Mouse (Mus musculus): Measurements from ENCODE around the gene Tm4sf5. TPM values are rescaled to one million over a fixed set of nuclear protein-coding genes. Genes with fewer than 3 reads are reported as not detected.

Tm4sf5 gene
- polyA plus RNA-seq, 1 experiment from 2014 or later = 1.4 TPM

- ATAC-seq (ENCODE audit: insufficient number of reproducible peaks, insufficient read depth, low FRiP score, low TSS enrichment, low read depth) = no peak
- no peak overlapping the region for H3K4me3 ChIP-seq (replicated peaks)
- no peaks in the 10 kb centered on the region for H3K36me3 ChIP-seq
- H3K27ac ChIP-seq = no peak overlapping the region
- no peak overlapping the region for H3K9ac ChIP-seq (replicated peaks)
- H3K9me3 ChIP-seq = no peaks in the 10 kb centered on the region
- no peak overlapping the region for H3K4me2 ChIP-seq
- no peaks in the 10 kb centered on the region; the same call in 1 of the 2 replicates for H3K27me3 ChIP-seq
- WGBS = 68% methylated on average over 12 of the region's 12 CpGs
- no peaks in the 10 kb centered on the region for H3K4me1 ChIP-seq (replicated peaks)
Measured at GRCm38 (mm10) chr11:70474872-70475534, 30.0 kb upstream of the Tm4sf5 start.

DNA sequence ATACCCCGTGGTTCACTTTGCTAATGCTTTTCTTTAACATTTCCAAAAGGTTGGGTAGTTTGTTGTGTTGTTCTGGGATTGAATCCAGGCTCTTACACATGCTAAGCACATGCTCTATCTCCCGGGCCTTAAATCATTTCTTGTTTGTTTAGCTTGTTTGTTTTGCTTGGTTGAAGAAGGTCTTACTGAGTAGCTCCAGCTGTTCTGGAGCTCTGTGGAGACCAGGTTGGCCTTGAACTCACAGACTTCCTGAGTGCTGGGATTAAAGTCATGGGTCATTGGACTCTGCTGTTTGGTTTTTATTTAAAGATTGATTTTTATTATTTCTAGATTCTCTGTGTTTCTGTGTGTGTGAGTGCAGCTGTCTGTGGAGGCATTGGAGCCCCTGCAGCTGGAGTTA, 19.5 kb upstream of the Tm4sf5 start:
- Histone ChIP-seq H3K9ac (replicated peaks) (no peak overlapping the region), H3K36me3 (no peaks in the 10 kb centered on the region), H3K4me3 (replicated peaks) (no peak overlapping the region), H3K9me3 (no peaks in the 10 kb centered on the region), H3K27ac (no peak overlapping the region), H3K27me3 (no peaks in the 10 kb centered on the region), H3K4me2 (no peak overlapping the region), H3K4me1 (replicated peaks) (no peaks in the 10 kb centered on the region)
- no peak for ATAC-seq (ENCODE audit: insufficient number of reproducible peaks, insufficient read depth, low FRiP score, low TSS enrichment, low read depth)
- 69% methylated on average over 2 of the region's 2 CpGs for WGBS

DNA sequence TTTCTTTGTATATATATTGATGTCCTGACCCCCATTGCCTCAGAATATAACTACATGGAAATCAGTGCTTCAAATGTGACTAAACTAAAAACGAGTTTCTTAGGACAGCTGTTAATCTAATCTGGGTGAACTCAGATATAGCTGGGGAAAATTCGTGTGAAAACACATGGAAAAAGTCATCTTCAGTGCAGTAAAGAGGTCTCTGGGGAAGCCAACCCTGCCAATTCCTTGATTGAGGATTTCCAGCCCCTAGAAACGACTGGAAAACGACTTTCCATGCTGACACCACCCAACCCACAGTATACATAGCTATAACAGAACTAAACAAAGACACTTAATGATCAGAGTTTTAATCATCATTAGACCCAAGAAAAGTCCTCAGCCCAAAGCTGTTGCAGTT, 17.2 kb upstream of the Tm4sf5 start:
- H3K27me3 ChIP-seq = no peaks in the 10 kb centered on the region; the same call in 1 of the 2 replicates
- peaks cover 4% of the 10 kb centered on the region; the same call in 1 of the 2 replicates for H3K9me3 ChIP-seq
- H3K9ac ChIP-seq (replicated peaks) = no peak overlapping the region
- 47% methylated on average over 4 of the region's 4 CpGs for WGBS
- no peak for ATAC-seq (ENCODE audit: insufficient number of reproducible peaks, insufficient read depth, low FRiP score, low TSS enrichment, low read depth)
- no peaks in the 10 kb centered on the region for H3K4me1 ChIP-seq (replicated peaks)
- H3K4me3 ChIP-seq (replicated peaks) = no peak overlapping the region
- H3K27ac ChIP-seq = no peak overlapping the region
- no peak overlapping the region for H3K4me2 ChIP-seq
- H3K36me3 ChIP-seq = no peaks in the 10 kb centered on the region

DNA sequence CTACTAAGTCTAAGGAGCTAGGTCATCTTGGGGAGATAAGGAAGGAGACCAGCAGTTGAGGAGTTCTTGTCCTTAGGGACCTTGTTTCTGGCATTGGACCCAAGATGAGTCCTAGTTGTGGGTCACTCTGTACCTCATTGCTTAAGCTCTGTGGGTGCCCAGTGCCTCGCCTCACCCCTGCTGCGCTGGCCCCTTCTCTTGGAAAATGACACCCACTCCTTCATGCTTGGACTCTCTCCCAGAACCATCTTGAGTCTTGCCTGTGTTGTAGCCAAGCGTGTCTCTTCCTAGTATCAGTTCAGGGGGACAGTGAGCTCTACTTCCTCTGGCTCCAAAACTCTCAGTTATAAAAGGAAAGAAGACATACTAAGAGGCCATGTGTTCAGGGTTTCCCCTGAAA, 15.9 kb upstream of the Tm4sf5 start:
- no peak overlapping the region for H3K4me2 ChIP-seq
- no peak overlapping the region for H3K9ac ChIP-seq (replicated peaks)
- no peak for ATAC-seq (ENCODE audit: insufficient number of reproducible peaks, insufficient read depth, low FRiP score, low TSS enrichment, low read depth)
- H3K9me3 ChIP-seq = peaks cover 4% of the 10 kb centered on the region; the same call in 1 of the 2 replicates
- H3K27ac ChIP-seq = no peak overlapping the region
- H3K27me3 ChIP-seq = no peaks in the 10 kb centered on the region; the same call in 1 of the 2 replicates
- 94% methylated on average over 3 of the region's 3 CpGs for WGBS
- H3K4me1 ChIP-seq (replicated peaks) = no peaks in the 10 kb centered on the region
- H3K4me3 ChIP-seq (replicated peaks) = no peak overlapping the region
- H3K36me3 ChIP-seq = no peaks in the 10 kb centered on the region

- Histone ChIP-seq H3K27ac (no peak overlapping the region), H3K36me3 (no peaks in the 10 kb centered on the region), H3K4me1 (replicated peaks) (no peaks in the 10 kb centered on the region), H3K4me3 (replicated peaks) (no peak overlapping the region), H3K9ac (replicated peaks) (no peak overlapping the region), H3K9me3 (peaks cover 4% of the 10 kb centered on the region; the same call in 1 of the 2 replicates), H3K4me2 (no peak overlapping the region), H3K27me3 (no peaks in the 10 kb centered on the region; the same call in 1 of the 2 replicates)
- 86% methylated on average over 6 of the region's 6 CpGs for WGBS
- ATAC-seq (ENCODE audit: insufficient number of reproducible peaks, insufficient read depth, low FRiP score, low TSS enrichment, low read depth) = no peak
Measured at GRCm38 (mm10) chr11:70489684-70490083, 15.4 kb upstream of the Tm4sf5 start.

DNA sequence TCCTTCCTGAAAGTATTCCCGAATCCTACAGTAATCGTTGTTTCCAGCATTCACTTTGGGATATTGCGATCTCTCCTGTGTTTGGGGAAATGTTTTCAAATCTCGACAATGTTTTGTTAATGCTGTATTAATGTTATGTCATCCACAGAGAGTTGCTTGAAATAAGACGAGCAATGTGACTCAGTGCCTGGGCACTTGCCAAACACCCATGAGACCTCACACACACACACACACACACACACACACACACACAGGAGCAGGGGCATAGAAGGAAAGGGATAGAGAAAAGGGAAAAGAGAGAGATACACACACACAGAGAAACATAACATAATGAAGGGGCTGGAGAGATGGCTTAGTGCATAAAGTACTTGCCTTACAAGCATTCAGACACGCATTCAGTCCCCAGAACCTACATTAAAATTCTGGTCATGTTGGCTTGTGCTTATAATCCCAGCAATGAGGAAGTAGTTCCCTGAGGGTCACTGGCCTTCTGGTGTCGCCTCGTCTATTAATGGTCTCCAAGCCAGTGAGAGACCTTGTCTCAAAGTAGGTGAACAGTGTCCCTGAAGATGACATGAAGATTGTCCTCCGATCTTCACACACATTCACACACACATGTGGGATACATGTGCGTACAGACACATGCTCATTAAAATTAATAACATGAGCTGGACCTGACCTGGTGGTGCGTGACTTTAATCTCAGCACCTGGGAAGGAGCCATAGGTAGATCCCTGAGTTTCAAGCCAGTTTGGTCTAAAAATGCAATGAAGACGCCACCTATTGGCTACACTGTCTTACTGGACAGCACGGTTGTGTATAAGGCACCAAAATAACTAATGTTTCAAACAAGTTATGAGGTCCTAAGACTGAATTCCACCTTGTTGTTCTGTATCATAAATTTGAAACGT, 5.2 kb upstream of the Tm4sf5 start:
- Histone ChIP-seq H3K4me2 (no peak overlapping the region), H3K27me3 (no peaks in the 10 kb centered on the region; the same call in 1 of the 2 replicates), H3K9me3 (no peaks in the 10 kb centered on the region), H3K4me1 (replicated peaks) (no peaks in the 10 kb centered on the region), H3K9ac (replicated peaks) (no peak overlapping the region), H3K36me3 (no peaks in the 10 kb centered on the region), H3K4me3 (replicated peaks) (no peak overlapping the region), H3K27ac (no peak overlapping the region)
- no peak for ATAC-seq (ENCODE audit: insufficient number of reproducible peaks, insufficient read depth, low FRiP score, low TSS enrichment, low read depth)
- 75% methylated on average over 14 of the region's 14 CpGs for WGBS

GRCm38 (mm10) chr11:70500476-70500812, 4.6 kb upstream of the Tm4sf5 start:
- H3K4me3 ChIP-seq (replicated peaks) = no peak overlapping the region
- no peak overlapping the region for H3K27ac ChIP-seq
- H3K36me3 ChIP-seq = no peaks in the 10 kb centered on the region
- ATAC-seq (ENCODE audit: insufficient number of reproducible peaks, insufficient read depth, low FRiP score, low TSS enrichment, low read depth) = no peak
- WGBS = 93% methylated on average over 1 of the region's 1 CpGs
- H3K9ac ChIP-seq (replicated peaks) = no peak overlapping the region
- no peak overlapping the region for H3K4me2 ChIP-seq
- no peaks in the 10 kb centered on the region for H3K4me1 ChIP-seq (replicated peaks)
- no peaks in the 10 kb centered on the region for H3K9me3 ChIP-seq
- H3K27me3 ChIP-seq = peaks cover 2% of the 10 kb centered on the region; the same call in 1 of the 2 replicates

DNA sequence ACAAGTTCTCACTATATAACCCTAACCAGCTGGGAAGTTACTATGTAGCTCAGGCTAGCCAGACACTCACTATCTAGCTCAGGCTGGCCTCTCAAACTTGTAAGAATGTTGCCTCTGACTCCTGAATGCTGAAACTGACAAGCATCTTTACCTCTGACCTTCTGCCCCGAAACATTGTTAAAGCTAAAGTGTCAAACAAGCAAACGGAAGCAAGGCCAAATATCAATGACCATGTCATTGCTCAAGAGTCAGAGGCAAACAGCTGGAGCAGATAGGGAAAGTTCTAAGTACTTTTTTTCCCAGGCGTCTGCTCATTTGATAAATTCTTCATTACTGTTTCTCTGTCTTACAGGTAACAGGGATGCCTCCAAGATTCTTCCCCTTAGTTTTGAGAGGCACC, 3.0 kb upstream of the Tm4sf5 start:
- H3K4me3 ChIP-seq (replicated peaks) = no peak overlapping the region
- no peaks in the 10 kb centered on the region for H3K4me1 ChIP-seq (replicated peaks)
- no peak overlapping the region for H3K4me2 ChIP-seq
- ATAC-seq (ENCODE audit: insufficient number of reproducible peaks, insufficient read depth, low FRiP score, low TSS enrichment, low read depth) = no peak
- no peak overlapping the region for H3K27ac ChIP-seq
- no peaks in the 10 kb centered on the region for H3K9me3 ChIP-seq
- no peaks in the 10 kb centered on the region for H3K36me3 ChIP-seq
- 64% methylated on average over 3 of the region's 3 CpGs for WGBS
- H3K27me3 ChIP-seq = peaks cover 5% of the 10 kb centered on the region; the same call in 1 of the 2 replicates
- no peak overlapping the region for H3K9ac ChIP-seq (replicated peaks)

- no peak for ATAC-seq (ENCODE audit: insufficient number of reproducible peaks, insufficient read depth, low FRiP score, low TSS enrichment, low read depth)
- Histone ChIP-seq H3K9ac (replicated peaks) (no peak overlapping the region), H3K4me2 (no peak overlapping the region), H3K4me1 (replicated peaks) (peaks cover 4% of the 10 kb centered on the region; the same call in 1 of the 2 replicates), H3K27ac (no peak overlapping the region), H3K36me3 (no peaks in the 10 kb centered on the region), H3K4me3 (replicated peaks) (no peak overlapping the region), H3K27me3 (peaks cover 13% of the 10 kb centered on the region), H3K9me3 (no peaks in the 10 kb centered on the region)
- 27% methylated on average over 4 of the region's 4 CpGs for WGBS
Measured at GRCm38 (mm10) chr11:70506385-70506784, 1.3 kb downstream of the Tm4sf5 start.

DNA sequence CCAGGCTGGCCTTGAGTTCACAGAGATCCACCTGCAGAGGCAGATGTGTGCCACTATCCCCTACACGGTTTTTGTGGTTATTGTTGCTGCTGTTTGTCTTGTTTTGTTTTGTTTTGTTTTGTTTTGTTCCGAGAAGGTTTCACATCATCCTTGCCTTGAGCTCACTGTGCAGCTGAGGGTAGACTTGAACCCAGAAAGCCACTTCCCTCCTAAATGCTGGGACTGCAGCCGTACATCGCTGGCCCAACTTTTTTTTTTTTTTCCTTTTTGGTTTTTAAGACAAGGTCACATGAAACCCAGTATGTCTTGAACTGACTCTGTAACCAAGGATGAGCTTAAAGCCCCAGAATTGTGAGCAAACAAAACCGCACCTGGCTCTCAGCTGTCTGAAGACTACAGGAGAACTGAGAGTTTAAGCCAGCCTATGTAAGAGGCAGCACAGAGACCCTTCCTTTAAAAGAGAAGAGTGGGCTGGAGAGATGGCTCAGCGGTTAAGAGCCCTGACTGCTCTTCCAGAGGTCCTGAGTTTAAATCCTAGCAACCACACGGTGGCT, 2.0 kb downstream of the Tm4sf5 start:
- H3K4me2 ChIP-seq = no peak overlapping the region
- H3K9ac ChIP-seq (replicated peaks) = no peak overlapping the region
- WGBS = 77% methylated on average over 7 of the region's 7 CpGs
- H3K9me3 ChIP-seq = no peaks in the 10 kb centered on the region
- H3K4me1 ChIP-seq (replicated peaks) = peaks cover 4% of the 10 kb centered on the region; the same call in 1 of the 2 replicates
- no peak overlapping the region for H3K4me3 ChIP-seq (replicated peaks)
- ATAC-seq (ENCODE audit: insufficient number of reproducible peaks, insufficient read depth, low FRiP score, low TSS enrichment, low read depth) = no peak
- no peak overlapping the region for H3K27ac ChIP-seq
- no peaks in the 10 kb centered on the region for H3K36me3 ChIP-seq
- H3K27me3 ChIP-seq = peaks cover 13% of the 10 kb centered on the region
